Mouse (Mus musculus): ENCODE results near the gene Fst. TPM values are rescaled to one million over a fixed set of nuclear protein-coding genes. Genes with fewer than 3 reads are reported as not detected.
A peak's percentile ranks its signal among the peaks of the same experiment; 100 is the strongest.

Gene Fst
- total RNA-seq (2021), result 5.6 and 7.6 TPM in 2 replicates
- long read RNA-seq, transcript Fst-201 (6 exons, 1,851 nt), result major isoform, 8 of 17 reads
- long read RNA-seq, transcript Fst-202 (6 exons, 2,833 nt), result minor isoform, 5 of 17 reads
- long read RNA-seq, partial matches to known transcripts, result 1 of 17 reads
- long read RNA-seq, other reads (novel, unspliced or antisense), result 0 of 17 reads

DNA sequence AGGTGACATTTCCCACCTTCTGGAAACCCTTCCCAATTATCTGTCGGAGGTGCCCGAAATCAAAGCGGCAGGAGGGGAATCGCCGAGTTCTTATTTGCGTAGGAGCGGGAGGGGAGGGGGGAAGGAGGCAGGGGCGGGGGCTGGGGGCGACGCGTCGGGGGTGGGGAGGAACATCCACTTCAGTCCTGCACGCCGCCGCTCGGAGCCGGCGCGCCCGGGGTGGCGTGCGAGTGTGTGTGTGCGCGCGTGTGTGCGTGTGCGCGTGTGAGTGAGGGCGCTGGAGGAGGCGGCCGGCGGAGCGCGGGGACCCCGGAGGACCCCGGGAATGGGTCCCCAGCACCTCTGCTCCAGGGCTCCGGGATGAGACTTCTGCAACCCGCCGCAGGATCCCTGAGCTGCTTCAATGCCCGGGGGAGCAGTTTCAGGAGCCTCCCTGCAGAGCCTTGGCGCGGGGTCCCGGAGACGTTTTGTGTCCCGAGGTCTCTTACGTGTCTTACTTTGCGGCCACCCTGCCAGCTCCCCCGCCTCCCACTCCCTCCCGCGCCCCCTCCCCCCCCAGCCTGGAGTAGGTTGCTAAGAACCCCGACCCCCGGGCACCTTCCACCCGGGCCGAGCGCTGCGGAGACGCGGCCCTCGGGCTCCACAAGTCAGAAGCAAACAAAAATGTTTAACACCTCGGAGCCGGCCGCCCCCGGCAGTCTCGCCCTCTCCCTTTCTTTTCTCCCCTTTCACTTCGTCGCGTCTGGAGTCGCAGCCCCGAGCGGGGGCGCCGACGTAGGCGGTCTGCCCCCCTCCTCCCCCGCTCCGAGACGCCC lies at the start of gene Fst:
Gene Fst, minus strand, starts transcription at position 66 of the 815 bp plus-strand sequence.
- peak; percentile 44 for DNase-seq

DNA sequence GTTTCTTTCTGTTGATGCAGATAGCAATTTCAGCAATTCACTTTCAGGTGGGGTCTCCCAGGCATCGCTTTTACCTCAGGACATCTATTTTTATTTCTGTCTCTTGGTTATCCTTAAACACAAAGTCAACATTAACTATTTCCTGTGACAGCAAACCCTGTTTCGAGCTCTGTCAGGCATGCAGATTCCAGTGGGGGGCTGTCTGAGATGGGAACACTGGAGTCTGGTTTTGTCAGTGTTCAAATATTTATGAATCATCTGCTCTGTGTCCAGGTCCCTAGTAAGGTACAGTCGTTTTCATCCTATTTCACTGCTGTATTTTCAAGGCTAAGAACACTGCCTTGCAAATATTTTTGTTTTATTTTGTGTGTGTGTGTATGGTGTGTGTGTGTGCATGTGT lies 35.1 kb upstream of the Fst start:
- no peak for DNase-seq

DNA sequence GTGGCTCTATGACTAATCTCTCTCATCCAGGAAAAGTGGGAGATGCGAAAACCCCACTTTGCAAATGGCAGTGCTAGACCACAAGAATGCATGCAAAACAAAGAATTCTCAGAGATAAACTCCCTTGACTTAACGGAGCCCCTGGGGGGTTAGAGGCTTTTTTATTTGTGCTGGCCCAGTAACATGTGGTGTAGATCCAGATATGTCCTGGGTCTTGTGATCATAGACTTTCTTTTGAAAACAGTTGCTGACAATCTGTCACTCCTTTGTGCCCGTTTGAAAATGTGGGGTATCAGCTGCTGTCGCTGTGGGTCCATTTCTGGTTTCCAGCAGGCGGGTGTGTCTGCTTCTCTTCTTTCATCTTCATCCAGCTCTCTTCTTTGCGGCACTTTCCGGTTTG lies 29.4 kb upstream of the Fst start:
- DNase-seq, result no peak

DNA sequence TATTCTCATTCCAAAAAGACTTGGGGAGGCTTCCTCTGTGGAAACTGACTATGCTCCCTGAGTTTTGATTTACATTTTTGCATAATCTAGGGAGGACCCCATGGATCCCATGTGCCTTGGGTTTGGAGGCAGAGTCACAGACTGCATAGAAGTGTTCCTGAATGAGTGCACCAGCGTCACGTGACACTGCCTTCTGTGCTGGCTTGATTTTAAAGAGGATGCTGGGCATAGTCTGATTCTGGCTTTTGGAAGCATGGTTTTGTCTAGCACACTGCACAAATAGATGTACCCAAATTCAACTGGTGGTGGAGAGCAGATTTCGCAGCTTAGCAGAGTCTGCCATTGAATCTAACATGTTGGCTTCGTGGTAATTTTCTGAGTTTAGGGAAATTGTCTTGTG lies 19.6 kb upstream of the Fst start:
- DNase-seq, result no peak

DNA sequence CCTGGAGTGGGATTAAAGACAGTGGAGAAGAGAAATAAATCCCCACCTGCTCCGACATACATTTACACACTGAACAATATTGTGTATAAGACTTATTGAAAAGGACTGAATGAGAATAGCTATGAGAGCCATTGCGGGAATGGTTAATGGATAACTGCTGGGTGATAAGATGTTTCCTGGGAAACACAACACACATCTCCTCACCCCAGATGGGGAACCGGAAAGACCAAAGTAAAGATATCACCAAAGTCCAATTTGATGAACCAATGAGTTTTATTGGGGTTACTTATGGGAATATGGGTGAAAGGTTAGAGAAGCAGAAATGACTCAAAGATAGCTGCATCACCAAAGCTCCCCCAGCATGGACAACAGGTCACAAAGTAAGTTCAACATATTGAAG lies 11.2 kb upstream of the Fst start:
- no peak for DNase-seq

DNA sequence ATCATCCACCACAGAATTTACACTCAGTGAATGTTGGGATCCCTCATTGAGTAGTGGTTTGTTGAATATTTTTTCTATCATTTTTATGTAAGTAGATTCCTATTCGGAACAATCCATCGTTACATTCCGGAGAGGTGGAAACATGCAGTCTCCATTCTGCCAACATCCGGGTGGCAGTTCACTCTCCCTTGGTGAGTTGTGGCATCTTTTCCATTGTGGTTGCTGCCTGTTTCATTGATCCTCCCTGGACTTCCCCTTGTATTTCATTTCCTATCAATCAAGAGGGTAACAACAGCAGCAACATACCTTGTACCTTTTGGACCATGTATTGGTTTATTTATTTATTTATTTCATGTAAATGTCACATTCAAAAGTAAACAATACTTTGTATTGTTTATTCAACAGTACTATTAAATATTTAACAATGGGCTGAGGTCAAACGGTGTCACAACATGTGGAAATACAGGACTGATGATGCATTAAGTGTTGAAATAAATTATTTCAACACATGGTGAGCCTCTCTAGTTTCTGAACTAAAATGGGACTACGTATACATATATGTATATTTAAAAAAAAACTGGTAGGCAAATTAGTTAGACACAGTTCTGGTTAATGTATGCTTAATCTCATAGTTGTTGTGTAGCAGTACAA lies 7.6 kb upstream of the Fst start:
- no peak for DNase-seq

DNA sequence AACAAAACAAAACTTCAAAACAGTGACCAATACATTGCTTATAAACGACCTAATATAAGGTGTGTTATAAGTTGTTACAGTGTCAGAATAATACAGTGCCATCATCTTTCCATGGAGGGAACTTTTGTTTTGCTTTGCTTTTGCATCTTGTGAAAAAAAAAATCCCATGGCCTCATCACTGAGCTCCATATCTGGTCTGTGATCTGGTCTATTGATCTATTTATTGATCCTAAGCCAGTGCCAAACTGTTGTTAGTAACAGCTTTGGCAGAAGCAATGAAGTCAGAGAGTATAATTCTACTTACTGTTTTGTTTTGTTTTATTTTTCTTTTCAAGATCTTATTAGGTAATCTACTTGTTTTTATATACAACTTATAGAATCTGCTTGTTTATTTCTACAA lies 6.6 kb upstream of the Fst start:
- no peak for DNase-seq

DNA sequence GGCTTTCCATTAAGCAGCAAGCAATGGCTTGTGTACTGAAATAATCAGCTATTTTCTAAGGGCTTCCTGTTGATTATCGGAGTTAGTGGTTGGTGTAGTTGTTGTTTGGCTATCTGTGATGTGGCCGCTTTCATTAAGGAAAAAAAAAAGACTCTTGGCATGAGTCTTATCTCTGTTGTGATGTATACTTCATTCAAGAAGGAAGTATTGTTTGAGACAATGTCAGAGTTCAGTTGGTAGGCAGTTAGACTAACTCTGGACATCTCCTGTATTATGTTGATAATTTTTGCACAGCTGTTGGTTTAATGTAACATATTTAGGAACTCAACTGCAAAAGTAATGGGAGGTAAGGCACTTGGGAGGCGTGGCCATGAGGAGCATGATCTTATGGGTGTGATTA lies 6.1 kb upstream of the Fst start:
- DNase-seq, result no peak

DNA sequence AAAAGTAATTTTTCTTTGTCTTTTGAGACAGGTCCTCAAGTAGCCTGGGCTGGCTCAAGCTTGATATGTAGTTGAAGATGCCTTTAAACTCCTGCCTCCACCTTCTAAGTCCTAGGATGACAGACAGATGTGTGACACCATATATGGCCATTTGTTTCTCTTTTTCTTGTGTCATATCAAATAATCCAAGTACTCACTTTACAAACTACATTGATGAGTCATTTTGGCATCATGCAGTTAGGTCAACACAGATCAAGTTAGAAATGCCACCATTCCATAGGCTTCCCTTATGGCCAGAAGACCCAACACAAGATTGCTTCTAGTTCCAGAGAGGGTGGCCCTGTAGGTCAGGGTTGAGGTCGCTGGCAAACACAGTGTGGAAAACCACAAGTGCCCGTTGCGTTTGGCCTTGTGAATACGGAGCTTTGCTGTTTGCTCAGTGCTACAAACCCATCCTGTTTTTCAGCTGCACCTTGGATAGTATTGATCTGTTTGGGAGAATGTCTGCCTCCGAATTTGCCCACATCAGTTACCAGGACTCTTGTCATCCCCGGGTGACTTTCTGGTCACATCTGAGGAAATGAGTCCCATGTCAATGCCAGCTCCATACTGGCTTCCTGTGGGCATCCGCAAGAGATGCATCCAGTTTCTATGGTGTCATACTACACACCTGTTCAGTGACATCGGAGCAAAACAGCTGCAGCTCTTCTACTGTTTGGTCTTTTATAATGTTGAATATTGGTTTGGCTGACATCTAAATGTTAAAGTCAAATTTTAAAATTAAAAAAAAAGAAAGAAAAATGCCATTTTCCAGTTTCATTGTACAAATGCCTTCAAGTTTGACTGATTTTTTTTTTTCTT lies 4.0 kb upstream of the Fst start:
- DNase-seq, result no peak

DNA sequence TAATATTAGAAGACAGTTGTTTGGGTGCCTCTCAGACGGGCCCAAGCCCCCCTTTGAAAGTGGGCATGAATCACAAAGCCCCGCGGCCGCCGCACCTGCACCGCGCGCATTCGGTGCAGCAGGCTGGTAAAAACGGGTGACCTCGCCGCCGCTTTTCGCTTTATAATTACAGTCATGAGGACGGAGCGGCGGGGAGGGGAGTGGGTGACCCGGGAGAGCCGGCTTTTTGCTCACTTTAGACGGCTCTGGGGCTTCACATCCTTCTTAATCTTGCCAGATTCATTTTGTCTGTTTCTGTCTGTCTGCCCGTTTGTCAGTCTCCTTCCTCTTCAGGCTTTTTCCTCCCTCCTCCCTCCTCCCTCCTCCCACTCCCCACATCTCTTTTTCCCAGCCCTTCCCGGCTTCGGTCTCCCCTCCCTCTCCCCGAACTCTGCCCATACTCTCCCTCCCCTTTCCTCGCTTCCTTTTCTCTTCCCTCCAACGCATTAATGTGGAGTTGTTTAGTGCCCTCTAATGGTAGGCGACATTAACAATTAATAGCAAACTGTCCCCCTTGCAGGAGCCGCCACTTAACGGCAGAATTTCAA lies 1.6 kb upstream of the Fst start:
- peak; percentile 9 for DNase-seq

DNA sequence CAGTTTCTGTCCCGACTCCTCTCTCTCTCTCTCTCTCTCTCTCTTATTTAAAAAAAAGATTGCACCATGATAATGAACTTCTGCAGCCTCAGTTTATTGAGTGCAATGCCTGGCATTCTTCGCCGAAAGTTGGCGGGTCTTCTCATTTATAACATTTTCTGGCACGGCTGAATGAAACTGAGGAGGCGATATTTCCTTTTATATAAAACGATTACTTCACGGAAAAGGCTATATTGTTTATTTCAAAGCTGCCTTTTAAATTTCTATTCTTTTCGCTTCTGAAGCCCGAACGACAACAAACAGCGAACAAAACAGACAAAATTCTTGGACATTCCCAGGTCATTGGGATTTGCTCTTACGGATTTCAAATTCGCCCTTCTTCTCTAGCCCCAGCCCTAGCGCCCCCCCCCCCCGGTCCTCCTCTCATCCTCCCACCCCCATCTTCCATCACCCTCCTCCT lies 980 bp upstream of the Fst start:
- no peak for DNase-seq

DNA sequence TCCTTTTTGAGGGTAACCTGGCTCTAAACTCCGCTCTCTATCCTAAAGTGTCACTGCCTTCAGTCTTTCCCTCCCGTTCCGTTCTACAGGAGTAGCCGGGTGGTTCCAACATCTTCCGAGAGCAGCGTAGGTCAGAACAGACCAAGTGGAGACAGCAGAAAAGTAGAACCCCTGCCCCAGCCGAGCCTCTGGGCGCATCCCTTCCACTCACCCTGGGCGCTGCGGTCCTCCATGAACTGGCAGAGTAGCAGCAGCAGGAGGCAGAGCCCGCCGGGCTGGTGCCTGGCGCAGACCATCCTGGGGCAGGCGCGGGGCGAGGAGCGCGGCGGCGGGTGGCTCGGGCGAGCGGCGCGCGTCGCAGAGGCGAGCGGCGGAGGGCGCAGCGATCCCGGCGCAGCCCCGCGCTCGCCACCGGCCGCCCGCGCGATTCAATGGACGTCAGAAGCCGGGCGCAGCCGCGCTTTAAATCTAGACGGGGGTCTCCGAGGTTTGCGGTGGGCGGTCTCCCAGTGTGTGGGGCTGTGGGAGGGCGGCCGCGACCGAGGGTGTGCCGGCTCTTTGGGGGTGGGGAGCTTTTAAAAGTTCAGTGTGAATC lies 363 bp downstream of the Fst start:
- DNase-seq, result peak; percentile 55

DNA sequence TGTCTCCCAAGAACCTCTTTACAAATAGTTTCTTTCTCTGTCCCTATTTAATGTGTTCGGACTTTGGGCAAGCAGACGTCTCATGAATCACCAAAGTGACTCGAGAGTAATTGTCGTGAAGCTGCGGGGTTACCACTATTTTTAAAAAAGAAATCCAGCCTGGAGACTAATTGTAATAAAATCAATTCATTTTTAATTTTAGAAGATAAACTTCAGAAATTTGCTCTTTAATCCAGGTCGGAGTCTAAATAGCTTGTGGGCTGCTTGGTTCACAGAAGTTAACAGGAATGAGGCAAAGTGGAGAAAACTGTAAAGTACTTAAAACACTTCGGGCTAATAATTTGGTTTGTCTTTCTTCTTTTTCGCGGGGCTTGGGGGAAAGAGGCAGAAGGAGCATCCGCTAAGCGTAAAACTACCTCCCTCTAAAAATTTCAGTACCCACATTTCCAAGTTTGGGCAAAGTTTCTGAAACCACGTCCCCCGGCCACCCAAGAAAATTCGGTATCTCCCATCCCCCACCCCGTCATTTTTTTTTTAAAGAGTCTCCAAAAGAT lies 1.1 kb downstream of the Fst start:
- DNase-seq, result no peak

DNA sequence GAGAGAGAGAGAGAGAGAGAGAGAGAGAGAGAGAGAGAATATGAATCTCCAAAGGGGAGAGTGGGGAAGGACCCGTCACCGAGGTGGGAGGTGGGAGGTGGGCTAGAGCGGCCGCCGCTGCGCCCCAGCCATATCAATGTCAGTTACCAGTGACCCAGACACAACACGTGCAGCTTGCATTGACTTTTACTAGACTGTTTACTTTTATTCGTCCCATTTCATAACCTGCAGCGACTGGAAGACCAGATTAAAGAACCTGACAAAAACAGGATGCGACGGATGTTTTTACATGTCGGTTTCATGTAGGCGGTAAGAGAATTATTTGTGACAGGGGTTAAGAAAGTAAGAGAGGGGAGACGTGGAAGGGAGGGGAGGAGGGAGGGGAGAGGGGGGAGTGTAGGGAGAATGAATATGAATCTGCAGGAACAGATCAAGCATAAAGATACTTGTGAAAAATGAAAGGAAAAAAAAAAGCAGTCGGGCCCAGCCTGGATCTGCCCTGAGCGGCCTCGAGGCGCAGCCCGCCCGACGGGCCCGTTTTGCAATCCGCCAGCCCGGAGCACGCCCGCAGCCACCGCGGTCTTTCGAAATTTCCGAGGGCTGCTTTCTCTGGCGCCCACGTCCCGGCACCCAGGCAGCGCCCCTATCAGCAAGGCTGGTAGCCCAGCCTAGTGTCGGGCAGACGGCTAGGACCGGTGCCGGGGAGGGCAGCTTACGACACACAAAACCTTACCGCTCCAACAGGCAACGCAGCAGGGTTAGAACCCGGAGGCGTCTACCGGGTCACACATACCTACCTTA lies 1.8 kb downstream of the Fst start:
- DNase-seq, result peak; percentile 54

DNA sequence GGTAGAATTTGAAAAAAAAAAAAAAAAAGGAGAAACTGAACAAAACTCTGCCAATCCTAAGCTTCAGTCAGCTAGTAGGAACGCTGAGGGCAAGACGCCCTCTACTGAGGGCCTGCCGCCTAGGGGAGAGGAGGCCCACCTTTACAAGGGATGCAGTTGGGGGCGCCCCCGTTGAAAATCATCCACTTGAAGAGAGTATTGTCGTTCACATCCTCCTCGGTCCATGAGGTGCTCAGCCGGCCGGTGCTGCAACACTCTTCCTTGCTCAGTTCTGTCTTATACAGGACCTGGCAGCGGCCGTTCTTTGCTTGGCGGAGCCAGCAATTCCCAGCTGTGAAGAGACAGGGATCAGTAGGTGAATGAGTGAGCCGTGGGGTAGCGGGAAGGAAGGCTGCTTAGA lies 2.5 kb downstream of the Fst start:
- DNase-seq, result peak; percentile 40

DNA sequence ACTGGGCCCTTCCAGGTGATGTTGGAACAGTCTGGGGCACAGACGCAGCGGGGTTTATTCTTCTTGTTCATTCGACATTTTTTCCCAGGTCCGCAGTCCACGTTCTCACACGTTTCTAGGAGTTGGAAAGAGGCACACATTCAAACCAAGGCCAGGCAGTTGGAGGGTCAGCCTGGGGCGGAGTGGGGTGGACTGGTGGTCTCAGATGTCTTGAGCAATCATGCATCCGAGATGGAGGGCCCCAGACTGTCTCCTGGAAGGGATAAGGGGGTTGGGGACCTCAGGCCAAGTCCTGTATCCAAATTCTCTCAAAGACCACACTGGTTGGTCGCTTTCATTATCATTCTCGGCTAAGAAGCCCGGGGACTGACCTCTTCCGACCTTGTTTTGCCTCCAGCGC lies 3.0 kb downstream of the Fst start:
- DNase-seq, result no peak

DNA sequence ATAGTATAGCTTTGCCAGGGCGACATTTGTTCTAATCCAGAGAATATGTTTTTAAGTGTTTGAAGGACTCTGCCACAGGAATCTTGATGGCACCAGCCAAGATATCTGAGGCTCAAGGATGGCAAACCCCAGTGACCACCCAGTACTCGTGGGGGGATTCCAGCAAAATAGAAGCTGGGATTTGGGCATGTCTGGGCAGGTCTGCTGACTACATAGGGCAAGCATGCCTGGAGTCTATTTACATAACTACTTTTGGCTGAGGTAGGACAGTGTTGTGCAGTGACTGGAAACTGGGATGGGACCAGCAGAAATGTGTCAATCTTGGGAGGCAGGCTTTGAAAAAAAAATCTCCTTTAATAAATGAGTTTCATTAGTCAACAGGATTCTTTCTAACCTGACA lies 11.5 kb downstream of the Fst start:
- DNase-seq, result no peak

DNA sequence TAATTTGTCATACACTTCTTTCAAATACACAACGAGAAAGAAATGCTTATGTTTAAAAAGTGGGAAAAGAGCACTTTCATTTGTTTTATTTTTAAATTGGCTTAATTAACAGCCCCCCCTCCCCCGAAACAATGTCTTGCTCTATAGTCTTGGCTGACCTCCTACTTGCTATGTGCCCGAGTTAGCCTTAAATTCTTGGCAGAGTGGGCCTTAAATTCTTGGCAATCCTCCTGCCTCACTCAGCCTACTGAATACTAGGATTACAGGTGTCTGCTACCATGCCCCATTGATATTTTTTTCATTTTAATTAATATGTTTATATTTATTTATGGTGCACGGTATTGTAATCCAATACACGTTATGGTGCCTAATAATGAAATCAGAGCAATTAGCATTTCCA lies 26.3 kb downstream of the Fst start:
- no peak for DNase-seq

DNA sequence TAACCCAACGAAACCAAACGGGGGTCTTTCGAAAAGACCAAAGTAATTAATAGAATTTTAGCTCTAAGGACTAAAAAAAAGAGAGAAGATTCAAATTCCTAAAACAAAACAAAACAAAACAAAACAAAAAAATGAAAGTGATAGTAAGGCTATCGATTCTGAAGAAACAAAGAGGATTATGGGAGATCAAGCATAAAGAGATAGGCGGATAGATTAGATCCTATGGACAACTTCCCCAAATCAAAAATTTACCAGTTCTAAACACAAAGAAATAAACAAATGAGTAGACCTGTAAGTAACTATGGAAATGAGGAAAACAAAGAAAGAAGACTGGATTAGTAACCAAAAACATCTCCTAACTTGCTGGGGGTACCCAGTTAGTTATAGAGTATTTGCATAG lies 33.5 kb downstream of the Fst start:
- DNase-seq, result no peak

DNA sequence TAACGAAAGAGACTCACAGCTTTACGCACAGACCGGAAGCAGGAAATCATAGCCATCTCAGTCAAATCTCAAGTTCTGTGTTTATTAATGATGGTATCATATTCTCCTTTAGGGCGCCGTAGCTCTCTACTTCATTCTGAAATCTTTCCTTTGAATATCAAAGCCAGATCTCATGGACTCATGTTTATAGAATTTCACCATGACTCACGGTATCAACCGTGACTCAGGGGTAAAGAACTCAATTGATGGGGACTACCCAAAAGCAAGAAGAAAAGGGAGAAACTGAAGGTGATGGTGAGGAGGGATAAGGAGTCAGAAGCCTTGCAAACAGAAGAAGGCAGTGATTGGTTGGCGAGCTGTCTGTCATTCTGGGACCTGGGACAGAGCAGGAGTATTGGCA lies 38.5 kb downstream of the Fst start:
- no peak for DNase-seq

DNA sequence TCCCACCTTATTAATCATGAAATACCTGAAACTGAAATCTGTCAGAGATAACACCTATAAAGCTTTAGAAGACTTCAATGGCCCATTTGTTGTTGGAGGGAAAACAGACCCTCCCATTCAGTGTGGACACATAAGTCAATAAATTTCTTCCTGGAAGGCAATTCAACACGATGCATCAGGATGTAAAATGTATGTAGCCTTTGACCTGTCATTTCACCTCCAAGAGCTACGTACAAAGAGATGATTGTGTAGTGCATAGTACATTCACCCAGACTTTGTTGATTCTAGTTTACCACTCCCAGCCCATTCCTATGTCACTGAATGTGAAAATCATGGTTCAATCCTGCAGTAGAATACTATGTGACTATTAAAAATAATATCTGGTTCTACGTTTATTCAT lies 39.4 kb downstream of the Fst start:
- no peak for DNase-seq
